Mouse (Mus musculus): ENCODE measurements around the gene 4931414P19Rik.

The 4931414P19Rik gene

DNA sequence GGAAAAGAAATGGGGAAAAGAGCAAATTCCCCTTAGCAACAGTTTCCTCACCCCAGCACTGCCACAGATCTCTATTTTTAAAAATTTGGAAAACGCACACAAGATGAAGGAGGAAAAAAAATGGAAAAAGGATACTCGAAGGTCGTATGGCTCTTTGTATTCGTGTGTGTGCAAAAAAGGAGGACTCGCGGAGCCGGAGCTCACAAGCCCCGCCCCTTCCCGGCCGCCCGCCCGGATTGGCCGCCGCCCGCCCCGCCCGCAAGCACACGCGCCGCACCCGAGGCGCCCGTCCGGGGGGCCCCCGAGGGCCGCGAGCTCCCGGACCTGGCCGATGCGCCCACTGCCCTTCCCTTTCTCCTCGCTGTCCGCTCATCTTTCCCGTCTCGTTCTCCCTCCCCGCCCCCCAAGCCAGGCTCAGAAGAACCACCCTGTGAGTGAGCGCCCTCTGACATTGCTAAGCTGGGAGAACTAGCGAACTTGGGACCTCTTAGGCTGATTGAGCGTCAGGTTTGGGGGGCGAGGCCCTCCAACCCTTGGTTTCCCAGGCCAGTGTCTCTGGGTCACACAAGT lies at the start of gene 4931414P19Rik:
Gene 4931414P19Rik (minus strand): TSS at position 242 of the 570 bp plus-strand sequence.
- DNase-seq: peak; percentile 91

DNA sequence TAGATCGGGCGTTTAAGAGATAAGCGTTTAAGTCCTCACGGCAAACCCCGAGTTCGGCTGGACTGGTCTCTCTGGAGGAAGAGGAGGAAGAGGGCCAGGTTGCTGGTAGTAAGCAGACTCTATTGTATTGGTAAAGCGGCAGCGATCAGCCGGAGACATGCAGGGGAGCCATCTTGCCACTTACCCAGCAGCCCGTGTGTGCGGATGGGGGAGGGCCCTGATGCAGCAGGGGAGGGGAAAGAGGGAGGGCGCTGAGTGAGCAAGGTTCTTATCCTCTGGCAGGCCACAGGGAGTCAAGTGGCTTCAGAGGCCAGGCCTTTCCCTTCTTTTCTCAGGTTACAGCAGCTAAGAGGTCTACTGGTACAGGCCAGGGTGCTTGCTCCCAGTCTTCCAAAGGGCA lies 47.7 kb upstream of the 4931414P19Rik start:
- DNase-seq: peak; percentile 93

DNA sequence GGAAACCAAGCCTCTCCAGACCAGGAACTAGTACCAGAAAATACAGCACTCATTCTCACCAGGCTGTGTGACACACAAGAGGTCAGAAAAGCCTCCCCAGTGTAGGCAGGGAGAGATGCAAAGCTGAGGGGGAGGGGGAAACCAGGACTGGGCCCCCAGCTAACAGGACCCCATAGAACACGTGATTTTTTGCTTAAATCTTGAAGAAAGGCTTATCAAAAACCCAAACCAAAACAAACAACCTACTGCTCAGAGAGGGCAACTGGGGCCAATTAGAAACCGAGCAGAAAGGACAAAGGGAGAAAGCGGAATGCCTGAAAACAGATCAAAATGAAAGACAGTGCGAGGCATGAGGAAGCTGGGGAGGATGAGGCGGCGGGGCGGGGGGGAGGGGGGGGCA lies 47.0 kb upstream of the 4931414P19Rik start:
- peak; percentile 47 for DNase-seq

DNA sequence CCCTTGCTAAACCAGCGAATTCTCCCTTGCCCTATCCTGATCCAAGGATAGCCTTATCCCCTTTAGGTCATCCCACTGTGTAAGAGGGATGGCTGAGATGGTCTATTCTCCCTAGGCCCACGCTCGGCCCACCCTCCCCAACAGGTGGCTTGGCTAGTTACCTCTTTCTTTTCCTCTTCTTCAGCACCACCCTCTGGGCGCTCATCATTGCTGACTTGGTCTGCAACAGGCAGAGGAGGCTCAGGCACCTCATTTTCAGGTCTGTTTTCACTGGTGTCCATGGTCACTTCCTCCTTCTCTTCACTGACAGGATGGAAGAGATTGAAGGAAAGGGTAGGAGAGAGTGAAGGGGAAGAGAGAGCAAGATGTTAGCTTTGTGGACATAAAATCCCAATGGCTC lies 45.8 kb upstream of the 4931414P19Rik start:
- no peak for DNase-seq

DNA sequence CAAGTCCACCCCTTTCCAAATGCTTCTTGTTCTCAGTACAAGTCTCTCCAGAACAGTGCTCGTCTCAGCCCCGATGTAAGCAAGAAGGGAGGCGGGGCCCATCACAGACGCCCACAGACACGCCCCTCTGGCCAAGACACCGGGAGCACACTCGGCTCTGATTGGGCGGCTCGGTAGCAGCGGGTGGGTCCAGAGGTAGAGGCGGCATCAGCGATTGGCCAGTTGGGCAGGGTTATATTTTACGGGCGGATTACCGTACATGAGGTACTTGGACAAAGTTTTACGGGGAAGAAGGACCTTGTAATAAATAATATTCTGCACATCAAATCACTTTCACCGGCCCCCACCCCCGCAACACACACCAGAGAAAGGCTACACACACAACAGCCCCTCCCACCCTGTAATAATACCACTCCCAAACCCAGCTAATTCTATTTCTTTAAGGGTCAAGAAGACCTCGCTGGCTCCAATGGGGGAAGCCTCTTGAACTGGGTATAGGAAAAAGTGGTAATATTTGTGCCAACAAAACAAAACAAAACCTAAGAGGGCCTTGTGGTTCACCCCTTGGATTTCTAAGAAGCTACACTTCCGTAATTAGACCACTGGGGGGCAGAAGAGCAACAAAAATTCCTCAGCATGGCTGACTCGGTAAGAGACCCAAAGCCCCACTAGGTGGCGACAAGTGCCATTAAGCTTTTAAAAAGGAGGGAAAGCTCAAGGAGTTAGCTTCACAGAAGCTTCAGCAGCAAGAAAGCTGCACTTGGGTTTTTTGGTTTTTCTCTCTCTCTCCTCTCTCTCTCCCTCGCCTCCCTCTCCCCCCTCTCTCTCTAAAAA lies 45.0 kb upstream of the 4931414P19Rik start:
- peak; percentile 96 for DNase-seq

DNA sequence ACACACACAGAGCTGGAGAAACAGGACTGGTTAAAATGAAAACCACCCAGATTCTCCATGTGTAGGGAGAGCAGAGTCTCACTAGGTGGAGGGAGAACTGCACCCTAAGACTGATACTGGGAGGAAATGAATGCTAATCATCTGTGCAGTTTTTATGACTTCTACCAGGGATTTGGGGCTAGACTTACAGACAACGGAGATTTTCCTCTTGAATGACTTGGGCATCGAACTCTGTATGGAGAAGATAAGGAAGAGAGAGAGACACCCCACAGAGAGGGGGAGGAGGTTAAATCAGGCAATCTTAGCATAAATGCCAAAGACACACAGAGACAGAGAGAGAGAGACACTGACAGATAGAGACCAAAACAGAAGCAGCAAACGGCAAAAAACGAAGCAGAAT lies 42.1 kb upstream of the 4931414P19Rik start:
- no peak for DNase-seq

DNA sequence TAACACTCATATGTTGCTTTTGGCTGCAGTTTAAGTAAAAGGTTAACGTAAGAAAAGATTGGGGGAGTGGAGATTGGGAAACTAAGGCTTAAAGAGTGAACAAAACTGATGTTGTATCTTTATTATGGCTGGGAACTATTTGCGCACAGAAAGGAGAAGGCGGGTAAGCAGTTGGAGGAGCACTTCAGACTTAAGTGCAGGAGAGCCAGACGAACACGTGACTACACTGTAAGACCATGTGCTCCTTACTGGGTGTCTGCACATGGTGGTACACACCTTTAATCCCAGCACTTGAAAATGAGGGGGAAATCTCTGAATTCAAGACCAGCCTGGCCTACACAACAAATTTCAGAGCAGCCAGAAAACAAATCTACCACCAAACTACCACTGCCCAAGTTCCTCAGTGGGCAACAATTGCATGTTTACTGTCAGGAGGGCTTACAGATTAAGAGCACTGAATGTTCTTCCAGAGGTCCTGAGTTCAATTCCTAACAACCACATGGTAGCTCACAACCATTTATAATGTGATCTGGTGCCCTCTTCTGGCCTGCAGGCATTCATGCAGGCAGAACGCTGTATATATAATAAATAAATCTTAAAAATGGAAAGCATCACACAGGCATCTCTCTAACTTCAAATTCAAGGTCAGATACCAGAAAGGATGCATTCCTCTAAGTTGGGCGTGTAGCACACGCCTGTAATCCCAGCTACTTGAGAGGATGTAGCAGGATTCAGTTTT lies 41.3 kb upstream of the 4931414P19Rik start:
- DNase-seq: no peak

DNA sequence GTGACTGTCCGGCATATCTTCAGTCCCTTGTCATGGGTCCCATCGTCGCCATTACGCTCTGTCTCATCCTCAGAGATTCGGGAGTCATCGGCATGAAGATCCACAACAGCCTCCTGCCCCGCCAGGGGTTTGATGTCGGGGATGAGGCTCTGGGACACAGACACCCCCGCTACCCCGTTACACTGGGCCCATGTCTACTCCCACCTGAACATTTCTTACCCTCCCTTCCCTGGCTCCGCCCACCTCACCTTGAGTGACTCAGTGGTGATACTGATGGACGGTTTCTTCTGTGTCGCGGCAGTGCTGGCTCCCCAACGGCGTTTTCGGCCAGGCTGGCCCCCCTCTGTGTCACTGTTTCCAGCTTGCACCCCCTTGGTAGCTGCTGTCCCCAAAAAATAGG lies 40.7 kb upstream of the 4931414P19Rik start:
- no peak for DNase-seq

DNA sequence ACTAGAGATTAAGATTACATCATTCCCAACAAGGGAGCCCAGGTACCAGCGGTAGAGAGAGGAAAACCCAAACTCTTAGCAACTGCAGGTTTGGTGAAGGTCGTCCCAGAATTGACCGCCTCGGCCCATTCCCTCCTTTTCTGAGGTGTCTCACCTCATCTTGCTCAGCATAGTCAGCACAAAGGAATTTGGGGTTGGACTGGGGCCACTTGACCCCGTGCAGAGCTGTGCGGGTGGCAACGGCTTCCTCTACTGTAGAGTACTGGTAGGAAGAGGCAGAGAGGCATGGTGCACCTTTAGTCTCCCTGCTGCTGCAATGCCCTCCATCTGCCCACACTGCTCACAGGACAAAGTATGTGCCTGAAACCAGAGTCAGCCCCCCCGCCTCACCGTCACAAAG lies 38.5 kb upstream of the 4931414P19Rik start:
- DNase-seq: no peak

DNA sequence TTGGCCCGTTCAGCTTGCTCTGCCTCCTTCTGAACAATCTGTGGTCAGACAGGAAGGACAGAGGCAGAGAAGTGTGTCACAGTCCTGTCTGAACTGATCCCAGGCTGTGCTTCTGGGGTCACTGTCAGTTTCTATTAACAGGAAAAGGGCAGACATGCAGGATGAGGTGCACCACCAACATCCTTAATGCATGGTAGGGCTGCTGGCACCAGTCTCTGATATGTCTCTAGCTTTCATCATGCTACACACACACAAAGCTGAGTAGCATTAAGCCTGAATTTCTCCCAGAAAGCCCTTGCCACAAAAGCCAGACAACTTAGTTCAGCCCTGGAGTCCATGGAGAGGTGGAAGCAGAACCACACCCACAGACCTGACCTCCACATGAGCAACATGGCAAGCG lies 37.2 kb upstream of the 4931414P19Rik start:
- no peak for DNase-seq

DNA sequence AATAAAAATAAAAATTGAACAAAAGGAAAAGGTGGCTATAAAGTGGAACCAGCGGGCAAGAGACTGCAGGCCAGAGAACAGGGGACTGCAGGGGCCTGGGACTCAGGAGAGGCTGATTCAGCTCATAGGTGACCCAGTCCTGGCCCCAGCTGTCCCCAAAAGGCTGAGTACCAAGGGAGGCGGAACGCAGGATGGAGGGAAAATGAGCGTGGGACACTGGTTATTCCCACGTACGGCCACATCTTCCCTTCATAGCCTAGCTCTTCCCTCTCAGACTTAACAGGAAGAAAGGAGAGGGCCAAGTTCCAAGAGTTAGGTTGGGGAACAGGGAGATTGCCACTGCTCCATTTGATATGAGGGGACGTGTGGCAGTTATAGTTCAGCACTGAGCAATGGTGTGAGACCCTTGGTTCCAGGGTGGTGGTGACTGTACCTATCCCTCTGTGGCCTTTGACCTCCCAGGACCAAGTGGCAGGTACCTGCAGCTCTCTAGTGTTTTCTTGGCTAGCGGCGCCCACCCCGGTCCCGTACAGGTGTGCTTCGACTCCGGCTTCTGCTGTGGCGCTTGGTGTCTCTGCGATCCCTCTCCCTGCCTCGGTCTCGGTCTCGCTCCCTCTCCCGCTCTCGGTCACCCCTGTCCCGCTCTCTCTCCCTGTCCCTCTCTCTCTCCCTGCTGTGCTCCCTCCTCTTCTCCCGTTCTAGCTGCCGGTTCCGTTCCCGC lies 36.6 kb upstream of the 4931414P19Rik start:
- DNase-seq: no peak

DNA sequence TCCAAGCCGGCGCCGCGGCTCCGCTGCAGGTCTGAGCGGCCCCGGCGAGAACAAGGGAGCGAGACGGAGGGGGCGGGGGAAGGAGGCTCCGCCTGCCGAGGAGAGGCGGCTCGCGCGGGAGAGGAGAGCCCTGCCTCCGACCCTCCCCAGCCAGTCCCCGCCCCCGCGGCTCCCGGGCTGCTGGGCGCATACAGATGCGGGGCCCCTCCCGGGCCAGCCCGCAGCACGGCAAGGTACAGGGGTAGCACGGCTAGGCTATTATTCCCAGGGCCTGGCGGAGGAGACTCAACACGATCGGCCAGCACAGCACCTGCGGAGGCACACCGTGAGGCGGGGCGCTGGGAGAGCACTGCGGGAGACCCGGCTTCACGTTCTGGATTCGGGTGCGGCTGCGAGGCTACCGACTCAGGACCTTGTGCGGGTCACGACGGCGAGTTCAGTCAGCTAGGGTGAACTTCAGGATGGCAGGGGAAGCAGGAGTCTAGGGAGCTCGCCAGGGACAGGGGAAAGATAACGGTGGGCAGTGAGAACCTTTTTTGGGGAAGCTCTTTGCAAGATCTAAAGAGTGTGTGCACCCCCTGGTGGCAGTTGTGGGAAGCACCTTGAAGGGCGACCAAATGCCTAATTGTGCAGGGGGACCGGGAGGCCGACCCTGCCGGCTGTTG lies 35.6 kb upstream of the 4931414P19Rik start, which contains the start of gene Cdh24:
Gene Cdh24 (minus strand): TSS at position 60 of the 665 bp plus-strand sequence.
- DNase-seq: peak; percentile 94

DNA sequence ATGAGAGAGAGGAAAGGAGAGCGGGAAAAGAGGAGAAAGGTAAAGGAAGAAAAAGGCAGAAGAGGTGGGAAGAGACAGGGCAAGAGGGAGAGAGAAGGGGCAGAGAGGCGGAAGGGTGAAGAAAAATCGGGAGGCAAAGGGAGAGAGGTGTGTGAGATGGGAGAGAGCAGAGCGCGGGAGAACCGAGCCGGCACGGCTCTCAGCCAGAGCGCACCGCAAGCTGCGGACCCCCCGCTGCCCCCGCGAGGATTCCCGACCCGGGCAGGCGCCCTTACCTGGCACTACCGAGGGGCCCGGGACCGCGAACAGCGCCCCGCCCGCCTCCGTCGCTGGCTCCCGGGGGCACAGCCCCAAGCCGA lies 35.1 kb upstream of the 4931414P19Rik start, which contains the start of gene Gm17606:
Gene Gm17606 (plus strand): TSS at position 7 of the 359 bp plus-strand sequence.
- DNase-seq: no peak

DNA sequence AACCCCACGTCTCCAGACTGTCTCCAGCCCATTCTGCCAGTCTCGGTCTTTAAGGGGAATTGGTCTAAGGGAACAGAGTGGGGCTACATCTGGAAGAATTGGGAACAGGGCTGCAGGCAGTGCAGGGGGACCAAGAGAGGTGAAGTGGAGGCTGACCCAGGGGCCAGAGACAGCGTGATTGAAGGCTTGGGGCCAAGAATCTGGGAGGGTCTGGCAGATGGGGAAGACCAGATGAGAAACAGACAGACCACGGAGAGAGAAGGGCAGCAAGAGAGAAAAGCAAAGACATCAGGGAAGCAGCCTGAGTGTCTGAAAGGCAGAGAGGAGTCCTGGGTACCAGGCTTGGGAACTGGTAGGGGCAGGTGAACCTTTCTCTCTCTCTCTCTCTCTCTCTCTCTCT lies 34.3 kb upstream of the 4931414P19Rik start:
- no peak for DNase-seq

DNA sequence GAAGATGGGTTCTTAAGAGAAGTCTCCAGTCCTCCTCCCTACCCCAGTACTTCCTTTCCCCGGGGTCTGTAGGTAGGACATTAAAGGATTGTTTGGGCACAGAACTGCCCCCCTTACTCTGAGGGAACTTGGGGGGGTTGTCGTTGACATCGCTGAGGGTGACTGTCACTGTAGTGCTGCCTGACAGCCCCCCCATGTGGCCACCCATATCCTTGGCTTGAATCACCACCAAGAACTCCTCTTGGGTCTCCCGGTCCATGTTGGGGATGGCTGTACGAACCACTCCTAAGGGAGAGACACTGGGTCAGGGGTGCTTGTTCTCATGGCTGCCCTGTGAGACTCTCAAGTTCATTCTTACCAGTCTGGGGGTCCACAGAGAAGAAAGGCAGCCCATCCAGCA lies 32.4 kb upstream of the 4931414P19Rik start:
- no peak for DNase-seq

DNA sequence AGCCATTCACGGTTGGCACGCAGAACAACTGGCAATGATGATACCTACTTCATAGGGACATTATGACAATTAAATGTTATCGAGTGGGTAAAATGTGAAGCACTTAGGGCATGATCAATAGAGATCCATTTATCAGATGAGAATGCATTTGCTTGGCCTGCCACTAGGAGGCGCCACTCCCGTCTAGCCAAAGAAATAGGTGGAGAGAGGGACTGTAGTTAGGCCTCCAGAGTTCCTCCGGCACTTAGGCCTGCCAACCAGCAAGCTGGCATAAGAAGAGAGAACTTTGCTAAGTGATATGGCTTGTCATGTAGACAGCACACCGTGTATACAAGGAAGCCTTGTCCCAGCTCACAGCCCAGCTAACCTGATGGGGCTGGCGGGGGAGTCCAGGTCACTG lies 31.2 kb upstream of the 4931414P19Rik start:
- peak; percentile 52 for DNase-seq

DNA sequence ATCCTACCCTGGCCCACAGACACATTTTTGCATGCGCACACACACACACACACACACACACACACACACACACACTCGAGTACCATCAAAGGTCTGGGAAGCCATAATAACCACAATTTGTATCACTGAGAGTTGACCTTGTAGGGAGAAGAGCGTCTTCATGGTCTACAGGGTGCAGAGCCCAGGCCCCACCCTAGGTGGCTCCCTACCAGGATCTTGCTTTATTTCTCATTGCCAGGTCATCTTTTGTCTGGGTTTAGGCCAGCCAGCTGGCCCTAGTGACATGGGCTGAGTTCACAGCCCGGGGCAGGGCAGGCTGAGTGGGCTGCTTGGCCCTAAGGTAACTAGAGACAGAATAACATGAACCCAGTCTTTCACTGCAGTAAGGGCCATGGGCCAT lies 28.4 kb upstream of the 4931414P19Rik start:
- no peak for DNase-seq

DNA sequence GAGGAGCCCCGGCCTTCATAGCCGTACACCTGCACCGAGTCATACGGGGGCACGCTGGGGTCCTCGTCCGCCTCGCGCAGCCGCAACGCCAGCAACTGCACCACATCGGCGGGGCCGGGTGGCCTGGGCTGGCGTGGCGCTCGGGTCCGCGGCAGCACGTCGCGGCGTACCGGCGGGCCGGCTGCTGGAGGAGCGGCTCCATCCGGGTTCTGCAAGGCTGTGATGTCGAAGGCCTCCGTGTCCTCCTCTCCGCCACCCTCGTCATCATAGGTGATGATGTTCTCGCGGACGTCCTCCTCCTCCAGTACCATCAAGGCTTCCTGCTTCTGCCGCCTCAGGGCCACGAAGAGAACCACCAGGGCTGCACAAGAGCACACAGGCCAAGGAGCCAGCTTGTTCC lies 26.5 kb upstream of the 4931414P19Rik start:
- DNase-seq: no peak

DNA sequence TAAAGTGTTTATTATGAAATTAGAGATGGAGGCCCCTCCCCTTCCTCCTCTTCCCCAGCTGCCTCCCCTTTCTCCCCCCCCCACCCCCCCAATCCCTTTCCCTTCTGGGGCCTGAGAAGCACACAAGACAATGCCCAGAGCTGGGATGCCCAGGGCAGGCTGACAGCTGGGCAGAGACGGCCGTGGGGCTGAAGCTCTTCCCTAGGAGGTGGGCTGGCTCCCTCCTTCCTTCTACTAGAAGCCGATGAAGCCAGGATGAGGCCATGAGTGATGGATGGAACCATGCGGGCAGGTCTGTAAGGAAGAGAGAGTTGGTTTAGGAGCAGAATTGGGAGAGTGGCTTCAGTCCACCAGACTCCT lies 25.4 kb upstream of the 4931414P19Rik start:
- DNase-seq: no peak

DNA sequence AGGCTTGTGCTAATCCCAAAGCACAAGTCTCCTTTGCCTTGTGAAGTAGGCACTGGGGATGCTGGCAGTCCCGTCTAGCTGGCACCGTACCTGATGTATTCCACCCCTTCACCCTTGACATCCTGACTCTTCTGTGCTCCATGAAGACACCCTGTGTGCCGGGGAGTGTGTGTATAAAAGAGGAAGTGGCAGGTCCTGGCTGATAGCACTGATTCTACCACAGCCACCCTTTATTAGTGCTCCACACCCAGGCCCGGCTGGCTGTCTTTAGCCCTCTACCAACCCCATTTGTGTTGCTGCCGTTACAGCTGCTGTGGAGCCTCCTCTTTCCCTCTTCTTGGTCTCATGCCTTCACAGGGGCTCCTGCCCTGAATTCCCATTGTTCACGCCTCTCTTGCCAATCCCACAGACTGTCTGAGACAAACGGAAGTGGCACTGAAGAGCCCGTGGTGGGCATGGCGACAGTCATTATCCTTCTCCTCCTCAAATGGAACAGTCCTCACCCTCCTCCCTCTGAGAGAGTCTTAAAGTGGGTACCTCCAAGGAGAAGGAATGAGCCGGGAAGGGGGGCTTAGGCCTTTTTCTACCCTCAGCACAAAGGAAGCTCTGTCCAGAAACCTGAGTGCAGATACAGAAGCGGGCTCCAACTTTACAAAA lies 24.9 kb upstream of the 4931414P19Rik start:
- DNase-seq: no peak

DNA sequence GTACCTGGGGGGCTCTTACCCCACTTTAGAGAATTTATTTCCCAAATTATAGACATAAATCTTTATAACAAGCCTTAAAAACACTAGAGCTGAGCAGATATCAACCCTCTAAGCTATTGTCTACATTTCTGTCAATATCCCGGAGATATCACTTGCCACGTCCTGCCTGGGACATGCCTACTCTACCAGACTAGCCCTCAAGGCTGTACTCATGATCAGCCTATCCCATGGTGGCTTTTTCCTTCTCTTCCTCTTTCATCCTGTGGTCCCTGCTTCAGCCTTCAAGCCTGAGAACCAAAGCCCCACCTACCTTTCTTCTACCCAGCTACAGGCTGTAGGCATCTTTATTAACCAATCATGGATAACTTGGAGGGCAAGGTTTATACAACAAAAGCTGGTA lies 24.0 kb upstream of the 4931414P19Rik start:
- no peak for DNase-seq

DNA sequence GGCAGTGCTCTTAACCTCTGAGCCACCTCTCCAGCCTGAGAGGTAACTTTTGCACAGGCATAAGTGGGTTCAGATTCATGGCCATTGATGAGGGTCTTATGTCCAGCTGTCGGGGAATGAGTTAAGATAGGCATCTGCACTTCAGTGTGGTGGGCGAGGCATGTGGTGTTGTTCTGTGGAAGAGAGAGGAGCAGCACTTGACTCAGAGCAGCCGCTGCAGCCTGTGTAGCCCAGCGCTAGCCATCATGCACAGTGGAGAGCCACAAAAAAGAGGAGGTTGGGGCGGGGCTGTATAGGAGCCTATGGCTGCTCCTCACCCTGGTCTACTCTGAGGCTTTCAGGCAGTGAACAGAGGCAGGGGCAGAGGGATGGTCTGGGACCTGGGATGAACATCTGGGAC lies 22.3 kb upstream of the 4931414P19Rik start:
- DNase-seq: no peak
